ENCODE assay signal across 8 mouse cellular contexts in genomic region chr8:109564766-109565165, GRCm38 (mm10). TPM values are rescaled to one million over a fixed set of nuclear protein-coding genes. Genes with fewer than 3 reads are reported as not detected.
DNase-seq lines count a peak whose midpoint lies in the region; ATAC-seq and TF ChIP-seq lines count a peak whose summit lies in the region.

No protein-coding gene starts in this region.

- H3K27me3 ChIP-seq in forebrain, embryonic 11.5 days (ENCODE audit: control insufficient read depth, insufficient read depth, low read length): no peaks in the 10 kb centered on the region
- H3K27me3 ChIP-seq in liver, embryonic 12.5 days (replicated peaks): no peaks in the 10 kb centered on the region

- intact Hi-C loops in gastrocnemius, adult 2 months (cut with DNase I): loop anchor here (1.0 to 5.0 kb wide), 3 partner anchors 44 to 1972 kb away; partner anchors contain the start of genes Ap1g1 and Dhodh

- peaks cover 10% of the 10 kb centered on the region; the same call in 1 of the 2 replicates for H3K4me1 ChIP-seq in forebrain, embryonic 11.5 days (replicated peaks; ENCODE audit: control insufficient read depth, insufficient read depth, low read length)
- H3K4me1 ChIP-seq in liver, embryonic 12.5 days: peaks cover 28% of the 10 kb centered on the region

- peaks cover 8% of the 10 kb centered on the region for H3K36me3 ChIP-seq in forebrain, embryonic 11.5 days (ENCODE audit: control insufficient read depth, insufficient read depth, low read length)
- peaks cover 41% of the 10 kb centered on the region for H3K36me3 ChIP-seq in liver, embryonic 12.5 days

- H3K9ac ChIP-seq in forebrain, embryonic 11.5 days (ENCODE audit: low read length): peak overlapping the region; percentile 90
- H3K9ac ChIP-seq in liver, embryonic 12.5 days: peak overlapping the region; percentile 83

- peak overlapping the region; percentile 94 for H3K27ac ChIP-seq in gastrocnemius, adult 2 months
- H3K27ac ChIP-seq in forebrain, embryonic 11.5 days (ENCODE audit: low read depth, low read length): no peak overlapping the region
- H3K27ac ChIP-seq in liver, embryonic 12.5 days: peak overlapping the region; percentile 88; the same call in 1 of the 2 replicates

- 5% methylated on average over 10 of the region's 10 CpGs for WGBS in forebrain, embryonic 11.5 days
- 2% methylated on average over 10 of the region's 10 CpGs for WGBS in liver, embryonic 12.5 days (ENCODE audit: insufficient replicate concordance)

- ATAC-seq in forebrain, embryonic 11.5 days (replicated peaks; ENCODE audit: low FRiP score): no peak
- ATAC-seq in liver, embryonic 12.5 days: no peak

- H3K9me3 ChIP-seq in forebrain, embryonic 11.5 days (ENCODE audit: control insufficient read depth, low read length): no peaks in the 10 kb centered on the region
- H3K9me3 ChIP-seq in liver, embryonic 12.5 days (replicated peaks): no peaks in the 10 kb centered on the region

- TF ChIP-seq CTCF in gastrocnemius, adult 2 months (IDR thresholded peaks at IDR 0.05): no peak

- H3K4me3 ChIP-seq in gastrocnemius, adult 2 months: peak overlapping the region; percentile 80
- H3K4me3 ChIP-seq in forebrain, embryonic 11.5 days (ENCODE audit: low read depth, low read length): peak overlapping the region; percentile 91
- H3K4me3 ChIP-seq in liver, embryonic 12.5 days: peak overlapping the region; percentile 82

- H3K4me2 ChIP-seq in forebrain, embryonic 11.5 days (ENCODE audit: low read depth, low read length, severe bottlenecking): peak overlapping the region; percentile 88
- peak overlapping the region; percentile 85 for H3K4me2 ChIP-seq in liver, embryonic 12.5 days

- no peak for DNase-seq in gastrocnemius, adult 2 months
- no peak for DNase-seq in gastrocnemius, adult 8-10 months (ENCODE audit: low spot score in 2 of 2)
- DNase-seq in 416B (ENCODE audit: low read depth): peak; percentile 39
- no peak for DNase-seq in forebrain, embryonic 11.5 days (ENCODE audit: low spot score)
- DNase-seq in retina, postnatal 1 day: no peak
- no peak for DNase-seq in left cerebral cortex, adult 8-10 months (ENCODE audit: low spot score in 2 of 2)
- no peak for DNase-seq in thymus, postnatal 14 days

RNA-seq across cellular contexts. Expression of gene Dhx38, which starts 0.9 kb away (rescaled TPM):
- 10 to 100 TPM; 11.1 to 11.9 TPM for total RNA-seq in gastrocnemius, adult 2 months (2021)
- 10 to 100 TPM in 2 of 4 experiments, 1 to 10 TPM in 2; 8.8 to 12.2 (median 10.3) TPM for total RNA-seq in gastrocnemius, adult 8-10 months (2022)
- polyA plus RNA-seq in forebrain, embryonic 11.5 days (2014; fragmentation: Nextera tagmentation; extraction: Ambion mirVana): 28.4 and 30.6 TPM in 2 replicates
- polyA plus RNA-seq in liver, embryonic 12.5 days (2016; fragmentation: Nextera tagmentation; extraction: Ambion mirVana): 18.6 and 19.8 TPM in 2 replicates
- total RNA-seq in left cerebral cortex, adult 8-10 months (2022): 10 to 100 TPM; 27.0 to 29.0 (median 28.0) TPM

RNA-seq across cellular contexts. Expression of gene Txnl4b, which starts 0.9 kb away (rescaled TPM):
- 1 to 10 TPM; 7.3 to 7.6 TPM for total RNA-seq in gastrocnemius, adult 2 months (2021)
- total RNA-seq in gastrocnemius, adult 8-10 months (2022): 1 to 10 TPM; 6.3 to 7.6 (median 6.8) TPM
- 27.0 and 28.5 TPM in 2 replicates for polyA plus RNA-seq in forebrain, embryonic 11.5 days (2014; fragmentation: Nextera tagmentation; extraction: Ambion mirVana)
- polyA plus RNA-seq in liver, embryonic 12.5 days (2016; fragmentation: Nextera tagmentation; extraction: Ambion mirVana): 12.7 and 13.9 TPM in 2 replicates
- total RNA-seq in left cerebral cortex, adult 8-10 months (2022): 10 to 100 TPM; 17.0 to 19.4 (median 18.4) TPM

RNA-seq across cellular contexts. Expression of gene Hp, which starts 14.2 kb away (rescaled TPM):
- 1 to 10 TPM; 1.6 to 7.0 TPM for total RNA-seq in gastrocnemius, adult 2 months (2021)
- 10 to 100 TPM in 2 of 4 experiments, 1 to 10 TPM in 2; 1.2 to 33.0 (median 9.6) TPM for total RNA-seq in gastrocnemius, adult 8-10 months (2022)
- 0.27 and 0.45 TPM in 2 replicates for polyA plus RNA-seq in forebrain, embryonic 11.5 days (2014; fragmentation: Nextera tagmentation; extraction: Ambion mirVana)
- polyA plus RNA-seq in liver, embryonic 12.5 days (2016; fragmentation: Nextera tagmentation; extraction: Ambion mirVana): 10.5 and 10.8 TPM in 2 replicates
- under 1 TPM in 1 of 4 experiments, not detected in 3; 0.28 TPM for total RNA-seq in left cerebral cortex, adult 8-10 months (2022)

RNA-seq across cellular contexts. Expression of gene Dhodh, which starts 43.7 kb away (rescaled TPM):
- total RNA-seq in gastrocnemius, adult 2 months (2021): 10 to 100 TPM; 10.5 to 14.6 TPM
- total RNA-seq in gastrocnemius, adult 8-10 months (2022): 10 to 100 TPM; 12.8 to 14.3 (median 13.8) TPM
- 43.2 and 43.5 TPM in 2 replicates for polyA plus RNA-seq in forebrain, embryonic 11.5 days (2014; fragmentation: Nextera tagmentation; extraction: Ambion mirVana)
- polyA plus RNA-seq in liver, embryonic 12.5 days (2016; fragmentation: Nextera tagmentation; extraction: Ambion mirVana): 33.3 and 35.3 TPM in 2 replicates
- 10 to 100 TPM; 21.0 to 24.2 (median 23.3) TPM for total RNA-seq in left cerebral cortex, adult 8-10 months (2022)

RNA-seq across cellular contexts. Expression of gene Pkd1l3, which starts 49.6 kb away (rescaled TPM):
- total RNA-seq in gastrocnemius, adult 2 months (2021): under 1 TPM in 1 of 2 experiments, not detected in 1; 0.06 TPM
- total RNA-seq in gastrocnemius, adult 8-10 months (2022): under 1 TPM in 2 of 4 experiments, not detected in 2; 0.02 to 0.08 TPM
- polyA plus RNA-seq in forebrain, embryonic 11.5 days (2014; fragmentation: Nextera tagmentation; extraction: Ambion mirVana): 0.05 and 0.19 TPM in 2 replicates
- polyA plus RNA-seq in liver, embryonic 12.5 days (2016; fragmentation: Nextera tagmentation; extraction: Ambion mirVana): 0.97 and 2.0 TPM in 2 replicates
- 1 to 10 TPM in 3 of 4 experiments, under 1 TPM in 1; 0.48 to 1.6 (median 1.3) TPM for total RNA-seq in left cerebral cortex, adult 8-10 months (2022)
